Mouse (Mus musculus): ENCODE results near the gene Tppp3. TPM values are rescaled to one million over a fixed set of nuclear protein-coding genes. Genes with fewer than 3 reads are reported as not detected.
A peak's percentile ranks its signal among the peaks of the same experiment; 100 is the strongest.

The Tppp3 gene
- total RNA-seq, 2 experiments from 2014 or later = 44.4 to 46.1 TPM

DNA sequence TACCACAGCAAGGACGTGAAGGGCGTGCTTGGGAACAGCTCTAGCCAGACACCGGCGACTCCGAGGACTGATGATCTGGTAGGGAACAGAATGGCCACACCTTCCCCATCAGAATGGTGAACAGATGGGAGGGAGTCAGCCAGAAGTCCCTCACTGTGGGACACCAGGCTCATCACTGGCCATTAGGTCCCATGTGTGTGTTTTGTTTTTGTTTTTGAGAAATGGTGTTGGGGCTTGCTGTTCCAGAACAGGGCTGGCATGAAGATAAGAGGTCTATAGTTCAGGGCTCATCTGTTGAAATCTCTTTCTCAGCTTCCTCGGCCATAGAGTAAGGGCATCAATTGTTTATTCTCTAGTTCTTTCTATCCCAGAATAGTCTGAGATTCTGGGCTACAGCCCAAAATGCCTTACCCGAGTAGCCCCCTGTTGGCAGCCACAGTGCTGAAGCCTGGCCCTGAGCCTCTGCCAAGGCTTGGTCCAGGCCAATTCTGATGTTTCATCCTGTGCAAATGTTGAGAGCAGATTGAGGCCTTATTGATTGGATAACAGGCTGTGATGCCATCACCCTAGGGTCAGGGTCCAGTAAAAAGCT is 4.5 kb downstream of the Tppp3 start:
- peak; percentile 72 for DNase-seq

DNA sequence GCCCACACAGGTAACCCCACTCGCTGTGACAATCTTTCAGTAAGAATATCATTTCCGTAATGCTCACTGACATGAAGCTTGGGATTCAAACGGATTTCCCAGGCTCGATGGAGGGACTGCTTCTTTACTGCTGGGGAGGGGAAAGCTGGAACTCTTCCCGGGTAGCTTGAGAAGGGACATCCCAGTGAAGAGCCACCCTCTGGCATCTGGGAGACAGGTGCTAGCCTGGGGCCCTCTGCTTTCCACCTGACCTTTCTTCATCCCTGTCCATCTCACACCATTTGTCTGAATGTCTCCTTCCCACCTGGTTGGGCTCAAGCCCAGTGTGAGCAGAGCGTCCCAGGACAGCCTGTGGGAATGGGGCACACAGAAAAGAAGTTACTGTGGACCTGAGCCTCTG is 5.1 kb downstream of the Tppp3 start:
- no peak for DNase-seq

DNA sequence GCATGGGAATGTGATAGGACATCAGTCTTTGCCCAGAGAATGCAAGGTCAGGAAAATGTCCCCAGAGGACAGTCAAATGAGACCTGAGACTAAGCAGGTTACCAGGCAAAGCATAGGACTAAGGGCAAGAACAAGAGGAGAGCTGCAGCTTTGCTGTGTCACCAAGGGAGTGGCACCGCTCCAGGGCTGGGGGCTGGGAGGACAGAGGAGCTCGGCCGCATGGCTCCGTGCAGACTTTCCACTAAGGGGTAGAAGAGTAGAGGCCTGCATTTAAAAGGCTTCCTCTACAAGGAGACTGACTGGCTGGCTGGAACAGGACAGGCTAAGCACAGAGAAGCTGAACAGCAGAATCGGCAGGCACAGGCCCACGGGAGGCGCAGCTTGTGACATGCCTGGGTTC is 6.7 kb downstream of the Tppp3 start:
- peak; percentile 63 for DNase-seq

- DNase-seq = no peak
Observed at GRCm38 (mm10) chr8:105461085-105461803, 10.1 kb downstream of the Tppp3 start.

DNA sequence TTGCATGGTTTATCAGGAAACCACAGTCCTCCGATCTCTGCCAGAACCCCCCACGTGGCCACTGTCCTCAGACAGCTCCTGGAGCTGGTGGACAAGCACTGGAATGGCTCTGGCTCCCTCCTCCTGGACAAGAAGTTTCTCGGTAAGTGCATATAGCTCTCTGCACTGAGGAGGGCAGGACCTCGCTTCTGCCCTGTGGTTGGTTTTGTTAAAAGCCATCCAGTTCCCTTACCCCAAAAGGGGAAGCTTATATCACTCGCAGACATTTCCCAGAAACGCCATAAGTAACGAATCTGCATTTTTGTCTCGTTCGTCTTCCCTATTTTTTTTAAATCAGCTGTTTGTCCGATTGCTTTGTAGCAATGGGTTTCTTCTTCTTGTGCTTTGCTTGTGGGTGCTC is 16.1 kb downstream of the Tppp3 start:
- no peak for DNase-seq

DNA sequence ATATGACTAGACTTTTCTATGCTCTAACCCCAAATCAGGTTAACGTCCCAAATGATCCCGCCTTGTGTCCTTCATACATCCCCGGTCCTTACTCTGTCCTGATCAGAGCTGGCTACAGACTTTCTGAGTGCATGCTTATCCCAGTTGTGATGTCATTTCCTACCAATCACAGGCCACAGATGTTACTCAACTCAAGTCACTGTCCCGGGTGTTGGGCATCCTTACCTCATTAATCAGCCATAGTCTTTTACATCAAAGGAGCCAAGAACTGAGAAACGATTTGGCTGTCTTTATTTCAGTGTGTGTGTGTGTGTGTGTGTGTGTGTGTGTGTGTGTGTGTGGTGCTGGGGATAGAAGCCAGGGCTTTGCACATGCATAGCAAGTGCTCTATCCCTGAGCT is 17.2 kb downstream of the Tppp3 start:
- no peak for DNase-seq

GRCm38 (mm10) chr8:105453296-105453695 is 18.0 kb downstream of the Tppp3 start:
- no peak for DNase-seq

- DNase-seq = no peak
Observed at GRCm38 (mm10) chr8:105451903-105452603, 19.3 kb downstream of the Tppp3 start.

DNA sequence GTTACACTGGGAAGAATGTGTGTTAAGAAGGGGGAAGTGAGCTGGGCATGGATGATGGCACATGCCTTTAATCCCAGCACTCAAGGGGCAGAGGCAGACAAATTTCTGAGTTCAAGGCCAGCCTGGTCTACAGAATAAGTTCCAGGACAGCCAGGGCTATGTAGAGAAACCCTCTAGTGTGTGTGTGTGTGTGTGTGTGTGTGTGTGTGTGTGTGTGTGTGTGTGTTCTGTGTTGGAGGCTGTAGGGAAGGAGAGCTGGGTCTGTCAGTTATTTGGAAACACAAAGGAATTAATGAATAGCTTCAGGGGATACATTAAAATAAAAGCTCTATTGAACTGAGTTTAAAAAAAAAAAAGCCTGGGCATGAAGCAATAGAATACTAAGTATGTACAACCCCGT is 20.3 kb downstream of the Tppp3 start:
- no peak for DNase-seq

DNA sequence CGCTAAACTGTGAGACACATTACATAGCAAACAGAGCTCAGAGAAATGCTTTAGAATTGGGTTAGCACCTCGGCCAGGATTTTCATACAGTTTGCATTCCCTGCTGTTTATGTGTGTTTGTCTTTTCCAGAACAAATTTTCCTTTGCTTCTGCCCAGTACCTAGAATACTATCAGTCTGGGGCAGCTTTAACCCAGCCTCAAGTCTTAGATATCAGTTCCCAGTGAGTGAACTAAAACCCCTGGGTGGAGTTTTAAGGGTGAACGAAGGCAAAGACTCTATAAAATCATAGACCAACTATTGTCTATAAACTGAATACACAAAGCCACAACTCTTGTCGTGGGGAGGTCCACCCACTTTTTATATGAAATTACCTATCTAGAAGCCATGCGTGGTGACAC is 22.7 kb downstream of the Tppp3 start:
- DNase-seq = no peak

- no peak for DNase-seq
Observed at GRCm38 (mm10) chr8:105448188-105448587, 23.1 kb downstream of the Tppp3 start.

GRCm38 (mm10) chr8:105446127-105446552 is 25.2 kb downstream of the Tppp3 start:
- peak; percentile 45 for DNase-seq

GRCm38 (mm10) chr8:105445296-105446126 is 25.8 kb downstream of the Tppp3 start:
- DNase-seq = peak; percentile 40

GRCm38 (mm10) chr8:105442661-105443060 is 28.7 kb downstream of the Tppp3 start:
- DNase-seq = no peak

DNA sequence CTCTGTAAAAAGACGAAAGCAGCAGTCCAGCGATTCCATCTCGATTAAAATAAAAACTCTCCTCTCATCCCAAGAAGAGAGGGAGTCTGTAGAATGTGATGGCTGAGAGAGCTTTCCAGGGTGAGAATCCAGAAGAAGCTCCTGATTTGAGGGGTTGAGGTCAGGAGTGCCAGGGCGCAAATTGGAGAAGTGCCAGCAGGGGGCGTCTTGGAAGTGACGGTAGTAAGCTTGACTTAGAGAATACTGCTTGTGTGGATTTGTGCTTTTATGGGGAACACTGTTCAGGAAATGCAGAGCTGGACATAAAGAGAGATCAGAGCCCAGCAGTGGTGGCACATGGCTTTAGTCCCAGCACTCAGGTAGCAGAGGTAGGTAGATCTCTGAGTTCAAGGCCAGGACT is 29.9 kb downstream of the Tppp3 start:
- DNase-seq = peak; percentile 75

DNA sequence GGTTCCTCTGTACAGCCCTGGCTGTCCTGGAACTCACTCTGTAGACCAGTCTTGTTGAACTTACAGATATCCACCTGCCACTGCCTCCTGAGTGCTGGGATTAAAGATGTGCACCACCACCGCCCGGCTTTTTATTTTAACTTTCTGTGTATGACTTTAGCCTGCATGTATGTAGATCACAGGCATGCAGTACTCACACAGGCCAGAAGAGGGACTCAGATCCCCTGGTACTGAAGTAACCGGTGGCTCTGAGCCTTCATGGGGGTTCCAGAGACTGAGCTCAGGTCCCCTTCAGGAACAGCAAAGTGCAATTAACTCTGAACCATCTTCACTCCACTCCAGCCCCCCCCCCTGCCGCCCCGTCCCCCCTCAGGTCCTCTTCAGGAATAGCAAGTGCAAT is 32.5 kb downstream of the Tppp3 start:
- DNase-seq = peak; percentile 63

DNA sequence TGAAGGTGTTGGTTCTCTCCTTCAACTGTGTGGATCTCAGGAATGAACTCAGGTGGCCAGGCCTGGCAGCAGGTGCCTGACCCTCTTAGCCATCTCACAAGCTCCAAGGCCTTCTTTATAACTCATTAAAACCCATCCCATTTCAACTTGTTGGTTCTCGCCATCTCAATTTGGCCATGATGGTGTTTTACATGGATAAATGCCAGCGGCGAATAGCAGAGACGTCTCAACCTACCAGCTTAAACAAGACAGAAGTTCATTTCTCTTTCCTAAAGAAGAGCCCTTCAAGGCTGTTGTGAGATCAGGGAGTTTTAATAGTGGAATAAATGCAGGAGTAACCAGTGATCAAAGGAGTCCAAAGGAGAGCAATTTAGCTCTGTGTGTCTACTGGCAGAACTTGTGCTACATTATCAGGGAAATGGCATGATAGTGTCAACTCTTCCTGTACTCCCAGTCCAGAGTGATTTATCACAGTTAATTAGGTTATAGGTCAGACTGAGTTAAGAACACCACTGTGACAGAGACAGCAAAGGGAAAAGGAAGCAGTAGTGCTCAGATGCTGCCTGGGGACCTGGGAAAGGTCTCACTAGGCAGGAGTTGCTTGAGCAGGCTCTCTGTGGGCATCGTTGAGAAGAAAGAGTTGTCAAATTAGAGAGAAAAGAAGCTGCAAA is 34.1 kb downstream of the Tppp3 start:
- DNase-seq = no peak

- no peak for DNase-seq
Observed at GRCm38 (mm10) chr8:105436218-105436617, 35.1 kb downstream of the Tppp3 start.

DNA sequence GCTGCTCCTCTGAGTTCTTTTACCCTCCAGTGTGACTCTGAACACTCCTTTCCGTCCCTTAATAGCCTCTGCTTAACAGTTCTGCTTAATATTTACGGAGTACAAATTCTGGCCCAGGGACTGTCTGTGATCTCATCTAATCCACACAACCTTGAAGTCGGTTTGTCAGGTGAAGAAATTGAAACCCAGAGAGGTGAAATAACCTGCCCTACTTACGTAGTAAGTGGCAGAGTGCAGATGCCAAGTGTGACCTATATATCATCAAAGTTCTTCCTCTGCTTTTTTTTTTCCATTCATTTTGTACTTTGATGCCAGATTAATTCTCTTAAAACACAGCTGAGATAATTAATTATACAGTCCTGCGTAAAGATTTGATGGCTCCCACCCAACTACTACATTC is 37.2 kb downstream of the Tppp3 start:
- no peak for DNase-seq

DNA sequence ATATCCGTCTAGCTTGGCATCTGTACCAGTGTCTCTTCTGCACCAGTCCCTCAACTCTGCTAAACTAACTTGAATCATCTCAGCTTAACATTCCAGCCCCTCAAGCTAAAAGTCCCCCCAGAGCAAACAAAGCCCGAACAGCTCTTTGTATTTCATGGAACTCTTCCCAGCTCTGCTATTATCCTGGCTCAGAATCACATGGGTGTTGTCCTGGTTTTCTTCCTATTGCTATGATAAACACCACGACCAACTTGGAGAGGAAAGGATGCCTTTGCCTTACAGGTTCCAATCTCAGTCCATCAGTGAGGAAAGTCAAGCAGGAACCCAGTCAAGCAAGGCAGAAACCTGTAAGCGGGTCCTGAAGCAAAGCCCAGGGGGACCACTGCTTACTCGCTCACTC is 37.8 kb downstream of the Tppp3 start:
- no peak for DNase-seq

DNA sequence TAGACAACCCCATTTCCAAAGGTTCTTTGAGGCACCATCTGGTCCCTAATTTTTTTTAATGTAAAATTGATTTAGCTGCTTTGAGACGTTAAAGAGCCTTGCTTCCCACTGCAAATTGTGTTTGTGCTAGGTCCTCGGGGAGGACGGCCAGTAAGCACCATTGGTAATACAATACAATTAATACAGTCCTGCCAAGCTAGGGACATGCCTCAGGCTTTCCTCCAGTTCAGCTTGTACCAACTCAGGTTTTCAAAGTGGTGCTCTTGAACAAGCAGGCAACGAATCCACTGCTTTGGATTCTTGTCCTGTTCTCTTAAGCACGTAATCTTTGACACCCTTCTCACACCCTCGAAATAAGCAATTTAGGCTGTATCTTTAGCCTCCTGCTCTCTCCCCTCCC is 38.3 kb downstream of the Tppp3 start:
- DNase-seq = no peak

All from heart, postnatal 4 days (tissue).